ENCODE assay signal across 20 mouse cellular contexts in genomic region chr3:51904357-51904855, GRCm38 (mm10).
DNase-seq lines count a peak whose midpoint lies in the region; ATAC-seq and TF ChIP-seq lines count a peak whose summit lies in the region.
"Had no signal": no experiment of that assay in that cellular context is flagged by ENCODE, and none has a peak within 500 bp of the region (broad histone marks: within the 10 kb centered on the region; RNA-seq: fewer than 3 reads in every experiment).

No protein-coding gene starts in this region.

- H3K9ac ChIP-seq in neural tube, embryonic 11.5 days (ENCODE audit: low read length), result no peak overlapping the region
- H3K9ac ChIP-seq in midbrain, embryonic 15.5 days, result no peak overlapping the region
- no peak overlapping the region for H3K9ac ChIP-seq in lung, postnatal 0 days (replicated peaks; ENCODE audit: low read depth)
- H3K9ac ChIP-seq: heart, embryonic 15.5 days; limb, embryonic 13.5 days; liver, embryonic 14.5 days; neural tube, embryonic 12.5 days had no signal

- no peak overlapping the region for H3K4me3 ChIP-seq in neural tube, embryonic 11.5 days (ENCODE audit: low read depth, low read length)
- H3K4me3 ChIP-seq in midbrain, embryonic 15.5 days, result no peak overlapping the region
- no peak overlapping the region for H3K4me3 ChIP-seq in lung, postnatal 0 days (ENCODE audit: low read depth, low read length)
- H3K4me3 ChIP-seq: heart, embryonic 15.5 days; limb, embryonic 13.5 days; neural tube, embryonic 12.5 days had no signal

- 0 out of 2 replicates have a peak overlapping the region, but pooled peaks have one; percentile 29 for H3K27ac ChIP-seq in neural tube, embryonic 11.5 days (ENCODE audit: low read depth, low read length)
- 0 out of 2 replicates have a peak overlapping the region, but pooled peaks have one; percentile 12 for H3K27ac ChIP-seq in midbrain, embryonic 15.5 days
- no peak overlapping the region for H3K27ac ChIP-seq in lung, postnatal 0 days (ENCODE audit: low read length)
- H3K27ac ChIP-seq: heart, embryonic 15.5 days; limb, embryonic 13.5 days; liver, embryonic 14.5 days; neural tube, embryonic 12.5 days had no signal

- H3K4me2 ChIP-seq in neural tube, embryonic 11.5 days (ENCODE audit: low read depth), result no peak overlapping the region
- no peak overlapping the region for H3K4me2 ChIP-seq in midbrain, embryonic 15.5 days
- H3K4me2 ChIP-seq in lung, postnatal 0 days (replicated peaks; ENCODE audit: low read depth, low read length), result no peak overlapping the region
- H3K4me2 ChIP-seq: heart, embryonic 15.5 days; limb, embryonic 13.5 days; neural tube, embryonic 12.5 days had no signal

- H3K4me1 ChIP-seq in neural tube, embryonic 11.5 days (ENCODE audit: control insufficient read depth, insufficient read depth, low read length), result peaks cover 9% of the 10 kb centered on the region; the same call in 1 of the 2 replicates
- H3K4me1 ChIP-seq in midbrain, embryonic 15.5 days, result peaks cover 30% of the 10 kb centered on the region
- H3K4me1 ChIP-seq in lung, postnatal 0 days (ENCODE audit: insufficient read depth, low read depth, low read length), result peaks cover 12% of the 10 kb centered on the region

- peak; percentile 62 for ATAC-seq in frontal cortex, adult (ENCODE audit: low TSS enrichment)
- no peak for ATAC-seq in neural tube, embryonic 11.5 days (ENCODE audit: insufficient read depth, low FRiP score, low TSS enrichment)
- no peak for ATAC-seq in midbrain, embryonic 15.5 days (replicated peaks)
- ATAC-seq in lung, postnatal 0 days, result no peak
- ATAC-seq: CD4-positive, CD25-positive, alpha-beta regulatory T cell, adult 4 months; intestine, embryonic 16.5 days; Patski had no signal

- no peaks in the 10 kb centered on the region for H3K36me3 ChIP-seq in neural tube, embryonic 11.5 days (ENCODE audit: control insufficient read depth, insufficient read depth, low read length)
- no peaks in the 10 kb centered on the region for H3K36me3 ChIP-seq in midbrain, embryonic 15.5 days (replicated peaks)
- no peaks in the 10 kb centered on the region for H3K36me3 ChIP-seq in lung, postnatal 0 days (ENCODE audit: insufficient read depth, low read length)
- H3K36me3 ChIP-seq: heart, embryonic 15.5 days; limb, embryonic 13.5 days; neural tube, embryonic 12.5 days had no signal

- no peak for TF ChIP-seq CTCF in lung, postnatal 0 days (IDR thresholded peaks at IDR 0.05)

- no peaks in the 10 kb centered on the region for H3K27me3 ChIP-seq in neural tube, embryonic 11.5 days (ENCODE audit: control insufficient read depth, insufficient read depth, low read length)
- H3K27me3 ChIP-seq in midbrain, embryonic 15.5 days (replicated peaks), result no peaks in the 10 kb centered on the region
- no peaks in the 10 kb centered on the region for H3K27me3 ChIP-seq in lung, postnatal 0 days (replicated peaks; ENCODE audit: insufficient read depth, low read length)
- H3K27me3 ChIP-seq: heart, embryonic 15.5 days; limb, embryonic 13.5 days; neural tube, embryonic 12.5 days; Patski had no signal

- H3K9me3 ChIP-seq in neural tube, embryonic 11.5 days (ENCODE audit: control insufficient read depth, low read length), result no peaks in the 10 kb centered on the region
- H3K9me3 ChIP-seq in midbrain, embryonic 15.5 days, result no peaks in the 10 kb centered on the region
- no peaks in the 10 kb centered on the region for H3K9me3 ChIP-seq in lung, postnatal 0 days (ENCODE audit: low read length)
- H3K9me3 ChIP-seq: heart, embryonic 15.5 days; limb, embryonic 13.5 days; neural tube, embryonic 12.5 days had no signal

- WGBS in neural tube, embryonic 11.5 days, result 65% methylated on average over 12 of the region's 12 CpGs
- WGBS in midbrain, embryonic 15.5 days, result 47% methylated on average over 12 of the region's 12 CpGs
- 66% methylated on average over 12 of the region's 12 CpGs for WGBS in lung, postnatal 0 days

- no peak for TF ChIP-seq EP300 in lung, postnatal 0 days (IDR thresholded peaks at IDR 0.05)

- DNase-seq in frontal cortex, postnatal 36 days (ENCODE audit: low spot score in 2 of 2), result no peak
- DNase-seq in neural tube, embryonic 11.5 days (ENCODE audit: low spot score), result no peak
- no peak for DNase-seq in neural tube, embryonic 10.5 days (ENCODE audit: extremely low spot score, low spot score)
- DNase-seq in adrenal gland, adult 2 months, result no peak
- DNase-seq in lung, postnatal 0 days (ENCODE audit: low spot score), result no peak
- no peak for DNase-seq in left cerebral cortex, adult 8-10 months (ENCODE audit: low spot score in 2 of 2)
- DNase-seq: adrenal gland, postnatal 10 days; cerebellum, adult 11 months; cerebellum, postnatal 10 days; heart, postnatal 4 days; thymus, postnatal 25 days had no signal
